Mouse (Mus musculus): ENCODE measurements at regions not wholly inside any gene's neighbourhood (a gene's known extent, or its start where the extent isn't known, plus 50 kb on each side); places are given as distances from the start of the nearest gene placed in this dataset.

GRCm38 (mm10) chr2:170675731-170676130 is 55.9 kb upstream of the Dok5 start:
- peak in 1 of 2 experiments; percentile 29 for DNase-seq (ENCODE audit: low spot score in 2 of 2)

GRCm38 (mm10) chr2:170673683-170674082 is 57.9 kb upstream of the Dok5 start:
- DNase-seq (ENCODE audit: low spot score in 2 of 2), result no peak

- DNase-seq (ENCODE audit: low spot score in 2 of 2), result no peak
Observed at GRCm38 (mm10) chr2:170672789-170673188, 58.8 kb upstream of the Dok5 start.

- no peak for DNase-seq (ENCODE audit: low spot score in 2 of 2)
Observed at GRCm38 (mm10) chr2:170668960-170669359, 62.6 kb upstream of the Dok5 start.

GRCm38 (mm10) chr2:170668497-170668896 is 63.1 kb upstream of the Dok5 start:
- no peak for DNase-seq (ENCODE audit: low spot score in 2 of 2)

GRCm38 (mm10) chr2:170662069-170662980 is 60.5 kb upstream of the 4930470P17Rik start:
- DNase-seq (ENCODE audit: low spot score in 2 of 2), result peak; percentile 69 to 74

- no peak for DNase-seq (ENCODE audit: low spot score in 2 of 2)
Observed at GRCm38 (mm10) chr2:170659291-170659690, 57.5 kb upstream of the 4930470P17Rik start.

- DNase-seq (ENCODE audit: low spot score in 2 of 2), result no peak
Observed at GRCm38 (mm10) chr2:170658520-170658919, 56.7 kb upstream of the 4930470P17Rik start.

GRCm38 (mm10) chr2:170657821-170658221 is 56.0 kb upstream of the 4930470P17Rik start:
- no peak for DNase-seq (ENCODE audit: low spot score in 2 of 2)

GRCm38 (mm10) chr2:170652128-170652527 is 50.3 kb upstream of the 4930470P17Rik start:
- DNase-seq (ENCODE audit: low spot score in 2 of 2), result peak in 1 of 2 experiments; percentile 39

Measured in layer of hippocampus, postnatal 10 days (tissue).